Mouse (Mus musculus) heart, postnatal 0 days (tissue): Measurements from ENCODE around the gene Cfap300.

Experiments used
- CTCF ChIP-seq: IDR thresholded peaks from 2 replicates; pipeline ENCODE4 v1.5.1; 2016; ENCODE audit warnings: antibody characterized with exemption, control low read depth, low read depth
- EP300 ChIP-seq: IDR thresholded peaks from 2 replicates; pipeline ENCODE4 v1.6.1; 2016; ENCODE audit warnings: antibody characterized with exemption, low read depth

DNA sequence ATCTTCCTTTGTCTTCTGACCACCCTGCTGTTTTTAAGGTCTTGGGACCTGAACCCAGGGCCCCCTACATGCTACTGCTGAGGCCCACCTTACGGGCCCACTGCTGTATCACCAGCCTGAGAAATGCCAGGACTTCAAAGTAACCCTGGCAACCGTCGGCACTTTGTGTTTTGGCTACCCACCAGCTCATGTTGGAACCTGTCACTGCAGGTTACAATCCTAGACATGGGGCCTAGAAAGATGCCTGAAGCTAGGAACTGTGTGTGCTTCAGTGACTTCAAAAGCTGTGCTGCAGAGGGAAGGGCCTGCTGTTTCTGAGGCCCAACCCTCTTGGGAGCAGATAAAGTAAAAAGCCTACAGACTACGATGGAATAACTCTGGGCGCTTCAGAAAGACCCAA, 9.8 kb downstream of the Cfap300 start:
- TF ChIP-seq CTCF (no peak), EP300 (no peak)
